Mouse (Mus musculus): ENCODE data around the gene B230118H07Rik. TPM values are rescaled to one million over a fixed set of nuclear protein-coding genes. Genes with fewer than 3 reads are reported as not detected.
"Not testable (repeated sequence)": the region's sequence is repeated elsewhere in the genome, so short reads cannot be mapped to it uniquely, and the experiment has no call there.

Gene B230118H07Rik
- polyA plus RNA-seq, 1 experiment from 2014 or later = 64.1 TPM

- Histone ChIP-seq H3K4me1 (no peaks in the 10 kb centered on the region), H3K36me3 (no peaks in the 10 kb centered on the region), H3K4me3 (no peak overlapping the region), H3K9me3 (replicated peaks) (no peaks in the 10 kb centered on the region), H3K27me3 (ENCODE audit: low read depth, poor library complexity, severe bottlenecking) (no peaks in the 10 kb centered on the region), H3K27ac (replicated peaks) (no peak overlapping the region)
- WGBS = 85% methylated on average over 6 of the region's 6 CpGs
- DNase-seq (ENCODE audit: low spot score) = no peak
These were observed 86.1 kb downstream of the B230118H07Rik start for GRCm38 (mm10) chr2:101563206-101563605.

- WGBS = 89% methylated on average over 3 of the region's 3 CpGs
- H3K36me3 ChIP-seq = no peaks in the 10 kb centered on the region
These were observed 89.9 kb downstream of the B230118H07Rik start for GRCm38 (mm10) chr2:101559431-101559830.

GRCm38 (mm10) chr2:101555886-101556285, 93.4 kb downstream of the B230118H07Rik start:
- Histone ChIP-seq H3K4me3 (no peak overlapping the region), H3K27ac (replicated peaks) (no peak overlapping the region), H3K36me3 (no peaks in the 10 kb centered on the region), H3K27me3 (ENCODE audit: low read depth, poor library complexity, severe bottlenecking) (no peaks in the 10 kb centered on the region), H3K9me3 (replicated peaks) (no peaks in the 10 kb centered on the region), H3K4me1 (no peaks in the 10 kb centered on the region)
- no peak for DNase-seq (ENCODE audit: low spot score)
- WGBS = 98% methylated on average over 1 of the region's 1 CpGs

More at GRCm38 (mm10) chr2:101559431-101559830, 89.9 kb downstream of the B230118H07Rik start:
- no peak overlapping the region for H3K27ac ChIP-seq (replicated peaks)
- no peak for DNase-seq (ENCODE audit: low spot score)
- no peaks in the 10 kb centered on the region for H3K4me1 ChIP-seq
- no peaks in the 10 kb centered on the region for H3K9me3 ChIP-seq (replicated peaks)
- H3K4me3 ChIP-seq = no peak overlapping the region
- no peaks in the 10 kb centered on the region for H3K27me3 ChIP-seq (ENCODE audit: low read depth, poor library complexity, severe bottlenecking)

- no peak overlapping the region for H3K27ac ChIP-seq (replicated peaks)
- H3K4me1 ChIP-seq = no peaks in the 10 kb centered on the region
- H3K4me3 ChIP-seq = no peak overlapping the region
- H3K9me3 ChIP-seq (replicated peaks) = no peaks in the 10 kb centered on the region
- WGBS = 85% methylated on average over 5 of the region's 5 CpGs
- DNase-seq (ENCODE audit: low spot score) = no peak
- H3K27me3 ChIP-seq (ENCODE audit: low read depth, poor library complexity, severe bottlenecking) = no peaks in the 10 kb centered on the region
- no peaks in the 10 kb centered on the region for H3K36me3 ChIP-seq
These were observed 95.5 kb downstream of the B230118H07Rik start for GRCm38 (mm10) chr2:101553851-101554250.

- H3K27me3 ChIP-seq (ENCODE audit: low read depth, poor library complexity, severe bottlenecking) = no peaks in the 10 kb centered on the region
- no peak overlapping the region for H3K4me3 ChIP-seq
- H3K36me3 ChIP-seq = no peaks in the 10 kb centered on the region
- H3K4me1 ChIP-seq = no peaks in the 10 kb centered on the region
- no peak overlapping the region for H3K27ac ChIP-seq (replicated peaks)
- 93% methylated on average over 8 of the region's 8 CpGs for WGBS
- no peaks in the 10 kb centered on the region for H3K9me3 ChIP-seq (replicated peaks)
- no peak for DNase-seq (ENCODE audit: low spot score)
These were observed 97.0 kb downstream of the B230118H07Rik start for GRCm38 (mm10) chr2:101552301-101552700.

GRCm38 (mm10) chr2:101551026-101551719, 98.2 kb downstream of the B230118H07Rik start:
- Histone ChIP-seq H3K4me1 (no peaks in the 10 kb centered on the region), H3K36me3 (no peaks in the 10 kb centered on the region), H3K9me3 (replicated peaks) (no peaks in the 10 kb centered on the region), H3K27me3 (ENCODE audit: low read depth, poor library complexity, severe bottlenecking) (no peaks in the 10 kb centered on the region), H3K27ac (replicated peaks) (no peak overlapping the region), H3K4me3 (no peak overlapping the region)
- no peak for DNase-seq (ENCODE audit: low spot score)
- 90% methylated on average over 6 of the region's 6 CpGs for WGBS

- WGBS = 84% methylated on average over 2 of the region's 2 CpGs
- DNase-seq (ENCODE audit: low spot score) = no peak
- no peaks in the 10 kb centered on the region for H3K9me3 ChIP-seq (replicated peaks)
- H3K4me3 ChIP-seq = no peak overlapping the region
- H3K36me3 ChIP-seq = no peaks in the 10 kb centered on the region
- H3K27me3 ChIP-seq (ENCODE audit: low read depth, poor library complexity, severe bottlenecking) = no peaks in the 10 kb centered on the region
- H3K27ac ChIP-seq (replicated peaks) = no peak overlapping the region
- H3K4me1 ChIP-seq = no peaks in the 10 kb centered on the region
These were observed 99.2 kb downstream of the B230118H07Rik start for GRCm38 (mm10) chr2:101550176-101550575.

- H3K9me3 ChIP-seq (replicated peaks) = no peaks in the 10 kb centered on the region
- H3K4me1 ChIP-seq = no peaks in the 10 kb centered on the region
- H3K27ac ChIP-seq (replicated peaks) = no peak overlapping the region
- no peak for DNase-seq (ENCODE audit: low spot score)
- no peak overlapping the region for H3K4me3 ChIP-seq
- H3K36me3 ChIP-seq = no peaks in the 10 kb centered on the region
- WGBS = 87% methylated on average over 6 of the region's 6 CpGs
- no peaks in the 10 kb centered on the region for H3K27me3 ChIP-seq (ENCODE audit: low read depth, poor library complexity, severe bottlenecking)
These were observed 100.5 kb downstream of the B230118H07Rik start for GRCm38 (mm10) chr2:101548866-101549265.

- Histone ChIP-seq H3K27ac (replicated peaks) (no peak overlapping the region), H3K9me3 (replicated peaks) (no peaks in the 10 kb centered on the region), H3K4me1 (no peaks in the 10 kb centered on the region), H3K27me3 (ENCODE audit: low read depth, poor library complexity, severe bottlenecking) (no peaks in the 10 kb centered on the region), H3K36me3 (no peaks in the 10 kb centered on the region), H3K4me3 (no peak overlapping the region)
- WGBS = 91% methylated on average over 2 of the region's 2 CpGs
- no peak for DNase-seq (ENCODE audit: low spot score)
These were observed 103.7 kb downstream of the B230118H07Rik start for GRCm38 (mm10) chr2:101545593-101545992.

- H3K27ac ChIP-seq (replicated peaks) = no peak overlapping the region
- no peak for DNase-seq (ENCODE audit: low spot score)
- H3K4me3 ChIP-seq = no peak overlapping the region
- no peaks in the 10 kb centered on the region for H3K27me3 ChIP-seq (ENCODE audit: low read depth, poor library complexity, severe bottlenecking)
- no peaks in the 10 kb centered on the region for H3K36me3 ChIP-seq
- H3K9me3 ChIP-seq (replicated peaks) = no peaks in the 10 kb centered on the region
- WGBS = 86% methylated on average over 8 of the region's 8 CpGs
- H3K4me1 ChIP-seq = no peaks in the 10 kb centered on the region
These were observed 105.5 kb downstream of the B230118H07Rik start for GRCm38 (mm10) chr2:101543704-101544417.

- not testable (repeated sequence) for DNase-seq (ENCODE audit: low spot score); H3K36me3 ChIP-seq; H3K27me3 ChIP-seq (ENCODE audit: low read depth, poor library complexity, severe bottlenecking); H3K27ac ChIP-seq (replicated peaks); H3K9me3 ChIP-seq (replicated peaks); H3K4me1 ChIP-seq; H3K4me3 ChIP-seq
- 92% methylated on average over 6 of the region's 6 CpGs for WGBS
These were observed 112.4 kb downstream of the B230118H07Rik start for GRCm38 (mm10) chr2:101536887-101537286.

- peaks cover 7% of the 10 kb centered on the region for H3K4me1 ChIP-seq
- 34% methylated on average over 2 of the region's 2 CpGs for WGBS
- DNase-seq (ENCODE audit: low spot score) = no peak
- no peaks in the 10 kb centered on the region for H3K36me3 ChIP-seq
- peak overlapping the region; percentile 28; the same call in 1 of the 2 replicates for H3K27ac ChIP-seq (replicated peaks)
- H3K4me3 ChIP-seq = no peak overlapping the region
- no peaks in the 10 kb centered on the region for H3K27me3 ChIP-seq (ENCODE audit: low read depth, poor library complexity, severe bottlenecking)
- no peaks in the 10 kb centered on the region for H3K9me3 ChIP-seq (replicated peaks)
These were observed 115.6 kb downstream of the B230118H07Rik start for GRCm38 (mm10) chr2:101533741-101534140.
